Mouse (Mus musculus): ENCODE measurements at regions not wholly inside any gene's neighbourhood (a gene's known extent, or its start where the extent isn't known, plus 50 kb on each side); places are given as distances from the start of the nearest gene placed in this dataset.
A peak's percentile ranks its signal among the peaks of the same experiment; 100 is the strongest.

DNA sequence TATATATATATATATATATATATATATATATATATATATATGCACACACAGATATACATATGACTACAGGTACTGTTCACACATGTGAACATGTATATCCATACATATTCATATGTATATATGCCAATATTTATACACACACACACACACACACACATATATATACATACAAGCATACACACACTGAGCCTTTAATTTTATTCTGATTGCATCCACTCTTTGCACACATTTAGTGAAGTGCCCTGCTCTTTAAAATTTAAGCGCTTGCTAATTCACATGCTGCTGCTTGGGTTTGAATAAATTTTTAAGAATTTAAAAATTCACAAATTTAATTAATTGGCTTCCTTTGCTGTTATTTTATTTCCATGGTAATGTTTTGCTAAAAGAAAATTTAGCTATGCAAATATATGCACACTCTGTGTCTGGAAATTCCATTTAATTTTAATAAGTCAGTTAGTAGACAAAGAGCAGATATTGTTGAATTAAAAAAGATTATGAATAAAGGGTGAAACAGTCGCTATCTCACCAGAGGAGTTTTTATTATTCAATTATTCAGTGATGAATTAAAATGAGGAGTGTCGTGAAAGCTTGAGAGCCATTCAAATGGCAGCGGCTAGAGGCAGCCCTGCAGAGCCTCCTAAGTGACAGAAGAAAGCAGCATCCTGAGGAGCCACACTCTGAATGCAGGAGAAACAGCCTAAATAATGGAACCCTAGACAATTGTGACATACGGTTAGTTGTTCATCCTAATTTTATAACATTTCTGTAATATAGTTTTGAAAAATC is 348.3 kb upstream of the BB014433 start:
- ATAC-seq (ENCODE audit: low FRiP score, low TSS enrichment), result no peak
- no peaks in the 10 kb centered on the region for H3K4me1 ChIP-seq (ENCODE audit: control insufficient read depth, insufficient read depth, low read length)
- H3K9ac ChIP-seq (ENCODE audit: low read depth, low read length), result no peak overlapping the region
- WGBS, result 80% methylated on average over 5 of the region's 5 CpGs
- H3K4me2 ChIP-seq (replicated peaks; ENCODE audit: low read depth, low read length), result no peak overlapping the region
- no peaks in the 10 kb centered on the region for H3K9me3 ChIP-seq (ENCODE audit: control insufficient read depth, low read length)
- H3K4me3 ChIP-seq (ENCODE audit: low read length), result no peak overlapping the region
- H3K27ac ChIP-seq (ENCODE audit: low read depth, low read length), result no peak overlapping the region
- H3K27me3 ChIP-seq (ENCODE audit: control insufficient read depth, insufficient read depth, low read length), result no peaks in the 10 kb centered on the region
- H3K36me3 ChIP-seq (ENCODE audit: control insufficient read depth, insufficient read depth, low read length), result no peaks in the 10 kb centered on the region

DNA sequence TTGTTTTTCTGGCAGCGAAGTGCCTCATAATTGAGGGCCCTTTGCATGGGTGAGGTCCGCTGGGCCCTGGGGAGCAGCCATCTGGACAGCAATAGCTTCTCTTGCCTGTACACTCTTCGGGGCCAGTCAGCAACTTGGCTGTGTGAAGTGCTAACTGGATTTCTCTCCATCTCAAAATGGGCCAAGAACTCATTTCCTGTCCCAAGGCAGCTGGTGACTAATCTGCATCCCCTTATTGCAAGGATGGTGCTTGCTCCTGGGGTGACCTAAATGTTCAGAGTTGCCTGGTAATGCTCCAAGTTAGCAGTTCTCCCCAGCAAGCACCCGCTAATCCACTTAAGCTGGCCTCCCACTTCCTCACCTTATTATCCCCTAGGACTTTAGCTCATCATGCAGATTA is 346.2 kb upstream of the BB014433 start:
- H3K27me3 ChIP-seq (ENCODE audit: control insufficient read depth, insufficient read depth, low read length), result no peaks in the 10 kb centered on the region
- ATAC-seq (ENCODE audit: low FRiP score, low TSS enrichment), result no peak
- H3K4me2 ChIP-seq (replicated peaks; ENCODE audit: low read depth, low read length), result no peak overlapping the region
- H3K27ac ChIP-seq (ENCODE audit: low read depth, low read length), result no peak overlapping the region
- H3K36me3 ChIP-seq (ENCODE audit: control insufficient read depth, insufficient read depth, low read length), result no peaks in the 10 kb centered on the region
- H3K9me3 ChIP-seq (ENCODE audit: control insufficient read depth, low read length), result no peaks in the 10 kb centered on the region
- no peaks in the 10 kb centered on the region for H3K4me1 ChIP-seq (ENCODE audit: control insufficient read depth, insufficient read depth, low read length)
- no peak overlapping the region for H3K4me3 ChIP-seq (ENCODE audit: low read length)
- no peak overlapping the region for H3K9ac ChIP-seq (ENCODE audit: low read depth, low read length)
- 81% methylated on average over 4 of the region's 4 CpGs for WGBS

DNA sequence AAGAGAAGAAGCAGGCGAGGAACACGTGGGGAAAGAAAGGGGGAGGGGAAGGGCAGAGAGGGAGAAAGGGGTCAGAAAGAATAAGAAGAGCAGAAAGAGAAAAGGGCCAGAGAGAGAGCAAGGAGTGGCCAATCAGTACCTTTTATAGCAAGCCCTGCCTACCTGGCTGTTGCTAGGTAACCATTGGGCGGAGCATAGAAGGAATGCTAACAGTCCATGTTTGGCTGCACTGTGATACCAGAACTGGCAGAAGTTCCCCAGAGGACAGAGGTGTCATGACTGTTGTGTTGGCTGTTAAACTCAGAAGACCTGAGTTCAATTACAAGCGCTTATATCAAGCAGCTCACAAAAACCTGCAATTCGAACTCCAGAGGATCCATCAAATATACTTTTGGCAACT is 342.9 kb upstream of the BB014433 start:
- Histone ChIP-seq H3K9me3 (ENCODE audit: control insufficient read depth, low read length) (no peaks in the 10 kb centered on the region), H3K4me3 (ENCODE audit: low read length) (no peak overlapping the region), H3K27me3 (ENCODE audit: control insufficient read depth, insufficient read depth, low read length) (no peaks in the 10 kb centered on the region), H3K36me3 (ENCODE audit: control insufficient read depth, insufficient read depth, low read length) (no peaks in the 10 kb centered on the region), H3K4me1 (ENCODE audit: control insufficient read depth, insufficient read depth, low read length) (no peaks in the 10 kb centered on the region), H3K4me2 (replicated peaks; ENCODE audit: low read depth, low read length) (no peak overlapping the region), H3K9ac (ENCODE audit: low read depth, low read length) (no peak overlapping the region), H3K27ac (ENCODE audit: low read depth, low read length) (no peak overlapping the region)
- 90% methylated on average over 5 of the region's 5 CpGs for WGBS
- ATAC-seq (ENCODE audit: low FRiP score, low TSS enrichment), result no peak

DNA sequence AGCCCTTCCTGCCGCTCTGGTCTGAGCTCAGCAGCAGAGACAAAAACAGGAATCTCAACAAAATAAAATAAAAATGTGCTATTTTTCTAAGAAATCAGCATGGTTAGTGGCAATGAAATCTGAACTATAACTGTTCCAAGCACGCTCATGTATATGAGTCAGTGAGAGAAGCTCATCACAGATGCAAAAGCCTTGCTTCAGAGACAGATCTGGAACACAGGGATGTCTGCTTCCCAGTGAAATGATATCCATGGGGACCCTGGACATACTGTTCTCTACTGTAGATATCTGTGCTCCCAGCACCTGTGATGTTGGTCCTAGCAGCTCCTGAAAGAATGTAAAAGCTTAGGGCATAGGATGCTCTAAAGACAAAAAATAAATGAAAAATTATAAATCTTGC is 321.2 kb upstream of the BB014433 start:
- H3K27me3 ChIP-seq (ENCODE audit: control insufficient read depth, insufficient read depth, low read length), result no peaks in the 10 kb centered on the region
- no peaks in the 10 kb centered on the region for H3K36me3 ChIP-seq (ENCODE audit: control insufficient read depth, insufficient read depth, low read length)
- 77% methylated on average over 2 of the region's 2 CpGs for WGBS
- no peak overlapping the region for H3K4me3 ChIP-seq (ENCODE audit: low read length)
- no peak overlapping the region for H3K9ac ChIP-seq (ENCODE audit: low read depth, low read length)
- ATAC-seq (ENCODE audit: low FRiP score, low TSS enrichment), result no peak
- H3K4me2 ChIP-seq (replicated peaks; ENCODE audit: low read depth, low read length), result no peak overlapping the region
- H3K9me3 ChIP-seq (ENCODE audit: control insufficient read depth, low read length), result no peaks in the 10 kb centered on the region
- no peak overlapping the region for H3K27ac ChIP-seq (ENCODE audit: low read depth, low read length)
- no peaks in the 10 kb centered on the region for H3K4me1 ChIP-seq (ENCODE audit: control insufficient read depth, insufficient read depth, low read length)

DNA sequence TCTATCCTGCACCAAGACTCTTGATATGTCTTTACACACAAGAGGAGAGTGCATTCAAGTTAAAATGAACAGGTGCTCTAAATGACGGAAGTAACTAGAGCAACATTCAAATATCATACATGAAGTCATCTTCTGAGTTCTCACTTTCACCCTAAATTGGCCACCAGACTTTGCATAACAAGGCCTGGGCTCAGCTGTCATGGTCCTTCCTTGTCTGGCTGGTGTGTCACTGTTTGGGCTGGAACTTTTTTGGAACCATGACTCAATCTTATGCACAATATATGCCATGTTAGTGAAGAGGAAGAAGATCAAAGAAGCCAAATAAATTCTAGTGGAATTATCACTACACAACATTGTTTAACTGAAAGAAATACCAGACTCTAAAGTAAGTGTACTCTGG is 318.7 kb upstream of the BB014433 start:
- Histone ChIP-seq H3K27me3 (ENCODE audit: control insufficient read depth, insufficient read depth, low read length) (no peaks in the 10 kb centered on the region), H3K4me2 (replicated peaks; ENCODE audit: low read depth, low read length) (no peak overlapping the region), H3K9ac (ENCODE audit: low read depth, low read length) (no peak overlapping the region), H3K4me3 (ENCODE audit: low read length) (no peak overlapping the region), H3K9me3 (ENCODE audit: control insufficient read depth, low read length) (no peaks in the 10 kb centered on the region), H3K36me3 (ENCODE audit: control insufficient read depth, insufficient read depth, low read length) (no peaks in the 10 kb centered on the region), H3K27ac (ENCODE audit: low read depth, low read length) (no peak overlapping the region), H3K4me1 (ENCODE audit: control insufficient read depth, insufficient read depth, low read length) (no peaks in the 10 kb centered on the region)
- 95% methylated on average over 1 of the region's 1 CpGs for WGBS
- no peak for ATAC-seq (ENCODE audit: low FRiP score, low TSS enrichment)

DNA sequence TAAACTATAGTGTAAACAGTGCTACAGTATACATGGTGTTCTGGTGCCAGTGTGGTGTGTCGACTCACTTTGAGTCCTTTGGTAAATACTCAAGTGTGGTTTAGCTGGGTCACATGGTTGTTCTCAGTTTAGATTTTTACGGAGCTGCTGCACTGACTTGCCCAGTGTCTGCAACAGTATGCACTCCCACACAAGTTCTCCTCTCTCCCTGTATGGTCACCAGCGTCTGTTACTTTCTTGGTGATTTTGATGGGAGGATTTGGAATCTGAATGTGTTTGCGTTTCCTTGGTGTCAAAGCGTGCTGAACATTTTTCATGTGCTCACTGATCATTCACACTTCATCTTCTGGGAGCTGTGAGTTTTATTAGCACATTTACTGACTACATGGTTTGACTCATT is 298.3 kb upstream of the BB014433 start:
- Histone ChIP-seq H3K9ac (ENCODE audit: low read depth, low read length) (no peak overlapping the region), H3K4me3 (ENCODE audit: low read length) (no peak overlapping the region), H3K36me3 (ENCODE audit: control insufficient read depth, insufficient read depth, low read length) (no peaks in the 10 kb centered on the region), H3K4me1 (ENCODE audit: control insufficient read depth, insufficient read depth, low read length) (no peaks in the 10 kb centered on the region), H3K27ac (ENCODE audit: low read depth, low read length) (no peak overlapping the region), H3K27me3 (ENCODE audit: control insufficient read depth, insufficient read depth, low read length) (no peaks in the 10 kb centered on the region), H3K9me3 (ENCODE audit: control insufficient read depth, low read length) (no peaks in the 10 kb centered on the region), H3K4me2 (replicated peaks; ENCODE audit: low read depth, low read length) (no peak overlapping the region)
- no peak for ATAC-seq (ENCODE audit: low FRiP score, low TSS enrichment)
- WGBS, result 64% methylated on average over 5 of the region's 5 CpGs

DNA sequence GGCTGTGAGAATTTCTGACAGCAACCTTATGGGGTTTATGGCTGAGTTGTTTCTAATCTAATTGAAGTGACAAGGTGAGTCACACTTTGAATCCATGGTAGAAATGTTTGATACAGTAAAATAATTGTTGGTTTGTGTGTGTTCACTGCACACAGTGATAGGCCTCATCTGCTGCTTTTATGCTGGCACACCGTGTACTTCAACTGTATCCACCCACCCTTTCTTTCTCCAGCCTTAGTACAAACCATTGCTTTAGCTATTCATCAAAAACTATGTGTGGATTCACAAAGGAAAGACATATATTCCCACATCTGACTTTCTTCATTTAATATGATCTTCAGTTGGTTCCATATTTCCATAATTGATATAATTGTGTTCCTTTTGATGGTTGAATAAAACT is 297.7 kb upstream of the BB014433 start:
- ATAC-seq (ENCODE audit: low FRiP score, low TSS enrichment), result no peak
- 79% methylated on average over 1 of the region's 1 CpGs for WGBS

DNA sequence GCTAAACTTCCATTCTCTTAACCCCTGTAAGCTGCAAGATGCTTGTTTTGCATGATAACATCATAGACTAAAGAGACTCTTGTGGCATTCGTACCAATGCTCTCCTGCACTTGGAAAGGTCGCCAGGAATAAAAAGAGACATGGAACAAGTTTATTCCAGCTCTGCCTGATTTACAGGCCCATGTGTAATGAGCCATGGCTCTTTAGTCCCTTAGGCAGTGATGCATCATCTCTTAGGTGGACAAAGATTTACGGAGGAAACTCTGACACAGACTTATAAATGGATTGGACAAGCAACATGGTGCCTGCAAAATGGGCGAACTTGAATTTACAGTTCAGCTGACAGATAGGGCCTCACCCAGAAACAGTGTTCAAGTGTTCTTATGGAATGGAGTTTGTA is 288.7 kb upstream of the BB014433 start:
- H3K36me3 ChIP-seq (ENCODE audit: control insufficient read depth, insufficient read depth, low read length), result no peaks in the 10 kb centered on the region
- H3K4me1 ChIP-seq (ENCODE audit: control insufficient read depth, insufficient read depth, low read length), result no peaks in the 10 kb centered on the region
- WGBS, result 44% methylated on average over 4 of the region's 4 CpGs
- H3K4me3 ChIP-seq (ENCODE audit: low read length), result no peak overlapping the region
- no peak overlapping the region for H3K27ac ChIP-seq (ENCODE audit: low read depth, low read length)
- H3K27me3 ChIP-seq (ENCODE audit: control insufficient read depth, insufficient read depth, low read length), result no peaks in the 10 kb centered on the region
- H3K9ac ChIP-seq (ENCODE audit: low read depth, low read length), result no peak overlapping the region
- H3K4me2 ChIP-seq (replicated peaks; ENCODE audit: low read depth, low read length), result no peak overlapping the region
- H3K9me3 ChIP-seq (ENCODE audit: control insufficient read depth, low read length), result no peaks in the 10 kb centered on the region
- ATAC-seq (ENCODE audit: low FRiP score, low TSS enrichment), result peak; percentile 75

More for the DNA sequence above, 297.7 kb upstream of the BB014433 start:
- H3K4me2 ChIP-seq (replicated peaks; ENCODE audit: low read depth, low read length), result no peak overlapping the region
- H3K27me3 ChIP-seq (ENCODE audit: control insufficient read depth, insufficient read depth, low read length), result no peaks in the 10 kb centered on the region
- no peaks in the 10 kb centered on the region for H3K4me1 ChIP-seq (ENCODE audit: control insufficient read depth, insufficient read depth, low read length)
- H3K9me3 ChIP-seq (ENCODE audit: control insufficient read depth, low read length), result no peaks in the 10 kb centered on the region
- H3K9ac ChIP-seq (ENCODE audit: low read depth, low read length), result no peak overlapping the region
- no peaks in the 10 kb centered on the region for H3K36me3 ChIP-seq (ENCODE audit: control insufficient read depth, insufficient read depth, low read length)
- H3K4me3 ChIP-seq (ENCODE audit: low read length), result no peak overlapping the region
- H3K27ac ChIP-seq (ENCODE audit: low read depth, low read length), result no peak overlapping the region

DNA sequence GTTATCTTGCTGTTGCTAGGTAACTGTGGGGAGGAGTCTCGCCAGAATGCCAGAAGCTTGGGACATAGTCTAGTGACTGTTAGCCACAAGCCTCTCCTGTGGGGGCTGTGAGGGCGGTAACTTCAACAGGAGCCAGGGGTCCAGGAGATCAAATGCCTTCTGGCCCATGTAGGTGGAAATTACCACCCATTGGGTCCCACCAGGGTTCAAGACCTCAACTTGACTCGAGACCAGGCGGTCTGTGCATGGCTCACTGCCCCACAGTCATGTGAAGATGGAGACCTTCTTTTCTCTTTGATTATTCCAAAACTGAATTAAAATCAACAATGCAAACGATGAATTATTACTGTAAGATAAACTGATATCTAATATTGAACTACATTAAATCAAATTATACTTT is 281.4 kb upstream of the BB014433 start:
- Histone ChIP-seq H3K27ac (ENCODE audit: low read depth, low read length) (no peak overlapping the region), H3K9me3 (ENCODE audit: control insufficient read depth, low read length) (no peaks in the 10 kb centered on the region), H3K4me2 (replicated peaks; ENCODE audit: low read depth, low read length) (no peak overlapping the region), H3K4me3 (ENCODE audit: low read length) (no peak overlapping the region), H3K36me3 (ENCODE audit: control insufficient read depth, insufficient read depth, low read length) (no peaks in the 10 kb centered on the region), H3K27me3 (ENCODE audit: control insufficient read depth, insufficient read depth, low read length) (no peaks in the 10 kb centered on the region), H3K4me1 (ENCODE audit: control insufficient read depth, insufficient read depth, low read length) (no peaks in the 10 kb centered on the region), H3K9ac (ENCODE audit: low read depth, low read length) (no peak overlapping the region)
- 51% methylated on average over 5 of the region's 5 CpGs for WGBS
- peak; percentile 55; the same call in 1 of the 2 replicates for ATAC-seq (ENCODE audit: low FRiP score, low TSS enrichment)
